Mouse (Mus musculus) embryo, embryonic 11.5 days (tissue): ENCODE results near the gene Mtrf1.
"Not testable (repeated sequence)": the region's sequence is repeated elsewhere in the genome, so short reads cannot be mapped to it uniquely, and the experiment has no call there.

Source experiments
- DNase-seq: peaks from one replicate; pipeline ENCODE4 v3.0.0-alpha.2; 2012; ENCODE audit warnings: low read depth, low spot score

Mtrf1 gene

GRCm38 (mm10) chr14:79445055-79445620, 47.6 kb downstream of the Mtrf1 start:
- DNase-seq = no peak

- DNase-seq = peak; percentile 83
These were observed 54.4 kb downstream of the Mtrf1 start, which contains the start of gene Kbtbd6 for GRCm38 (mm10) chr14:79451681-79452590. TSS of gene Kbtbd6 (plus strand) at chr14:79451835.

DNA sequence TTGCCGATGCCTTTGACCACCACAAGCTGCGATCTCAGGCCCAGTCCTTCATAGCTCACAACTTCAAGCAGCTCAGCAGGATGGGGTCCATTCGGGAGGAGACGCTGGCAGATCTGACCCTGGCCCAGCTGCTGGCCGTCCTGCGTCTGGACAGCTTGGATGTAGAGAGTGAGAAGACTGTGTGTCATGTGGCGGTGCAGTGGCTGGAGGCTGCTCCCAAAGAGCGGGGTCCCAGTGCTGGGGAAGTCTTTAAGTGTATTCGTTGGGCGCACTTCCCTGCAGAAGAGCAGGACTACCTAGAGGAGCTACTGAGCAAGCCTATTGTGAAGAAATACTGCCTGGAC, 55.0 kb downstream of the Mtrf1 start:
- not testable (repeated sequence) for DNase-seq

DNA sequence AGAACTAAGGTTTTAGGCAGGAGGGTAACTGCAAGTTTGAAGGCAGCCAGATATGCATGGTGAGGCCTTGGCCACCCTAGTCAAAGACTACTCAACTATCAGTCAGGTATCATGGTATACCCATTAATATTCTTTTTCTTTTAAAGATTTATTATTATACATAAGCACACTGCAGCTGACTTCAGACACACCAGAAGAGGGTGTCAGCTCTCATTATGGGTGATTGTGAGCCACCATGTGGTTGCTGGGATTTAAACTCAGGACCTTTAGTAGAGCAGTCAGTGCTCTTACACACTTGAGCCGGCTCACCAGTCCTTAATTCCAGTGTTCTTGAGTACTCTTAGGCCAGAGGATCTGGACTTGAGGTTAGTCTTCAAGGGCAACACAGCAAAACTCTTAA, 62.8 kb downstream of the Mtrf1 start:
- DNase-seq = no peak

DNA sequence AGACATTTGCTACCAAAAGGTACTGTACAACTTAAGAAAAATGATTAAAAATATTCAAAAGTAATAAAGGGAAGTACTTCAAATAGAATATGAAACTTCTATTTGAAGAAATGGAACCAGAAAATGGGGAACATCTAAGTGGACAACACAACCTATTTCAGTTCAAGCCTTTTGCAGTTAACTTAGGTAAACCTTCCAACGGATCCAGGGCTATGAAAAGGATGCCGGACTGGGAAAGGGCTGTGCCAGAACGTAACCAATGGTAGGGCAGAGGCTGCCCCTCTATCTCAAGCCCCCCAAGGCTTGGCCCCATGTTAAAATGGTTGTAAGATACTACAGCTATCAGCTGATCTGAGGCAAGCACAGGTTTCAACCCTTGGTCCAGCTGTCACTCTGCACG, 63.4 kb downstream of the Mtrf1 start:
- DNase-seq = no peak

GRCm38 (mm10) chr14:79465623-79466022, 68.1 kb downstream of the Mtrf1 start:
- DNase-seq = no peak

DNA sequence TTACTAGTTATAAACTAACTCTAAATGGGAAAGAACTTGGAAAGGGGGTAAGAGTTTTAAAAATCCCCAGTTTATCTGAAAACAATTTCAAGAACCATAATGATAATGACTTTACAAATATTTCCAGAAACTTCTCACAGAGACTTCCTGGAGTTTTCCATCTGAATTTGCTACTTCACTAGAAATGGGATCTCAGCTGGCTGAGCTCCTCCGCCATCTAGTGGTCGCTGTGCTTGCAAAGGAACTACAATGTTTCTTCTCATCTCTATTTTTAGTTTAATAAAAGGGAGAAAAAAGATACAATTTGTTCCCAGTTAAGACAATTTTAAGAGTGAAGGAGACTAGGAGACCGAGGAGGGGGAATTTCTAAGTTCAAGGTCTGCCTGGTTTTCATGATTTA, 70.0 kb downstream of the Mtrf1 start:
- no peak for DNase-seq
